Mouse (Mus musculus): ENCODE results near the gene Proz. TPM values are rescaled to one million over a fixed set of nuclear protein-coding genes. Genes with fewer than 3 reads are reported as not detected.
"Not testable (repeated sequence)": the region's sequence is repeated elsewhere in the genome, so short reads cannot be mapped to it uniquely, and the experiment has no call there.

Gene Proz
- polyA plus RNA-seq, 1 experiment from 2014 or later, result 13.0 TPM

GRCm38 (mm10) chr8:13039054-13039453, 21.7 kb upstream of the Proz start:
- no peak overlapping the region for H3K9ac ChIP-seq (ENCODE audit: low read depth, low read length)
- no peak overlapping the region for H3K4me3 ChIP-seq (ENCODE audit: low read length)
- H3K9me3 ChIP-seq (ENCODE audit: control insufficient read depth, low read length), result no peaks in the 10 kb centered on the region
- H3K4me2 ChIP-seq (ENCODE audit: low read depth, low read length), result no peak overlapping the region
- H3K36me3 ChIP-seq (ENCODE audit: control insufficient read depth, insufficient read depth, low read length), result no peaks in the 10 kb centered on the region
- H3K27ac ChIP-seq (ENCODE audit: low read length), result no peak overlapping the region
- no peak for ATAC-seq
- H3K4me1 ChIP-seq (ENCODE audit: control insufficient read depth, insufficient read depth, low read length), result 0 out of 2 replicates have a peak, but pooled peaks cover 3% of the 10 kb centered on the region
- H3K27me3 ChIP-seq (replicated peaks; ENCODE audit: control insufficient read depth, insufficient read depth, low read length), result no peaks in the 10 kb centered on the region
- 80% methylated on average over 6 of the region's 6 CpGs for WGBS

- no peak overlapping the region for H3K4me2 ChIP-seq (ENCODE audit: low read depth, low read length)
- H3K9me3 ChIP-seq (ENCODE audit: control insufficient read depth, low read length), result no peaks in the 10 kb centered on the region
- ATAC-seq, result no peak
- no peaks in the 10 kb centered on the region for H3K36me3 ChIP-seq (ENCODE audit: control insufficient read depth, insufficient read depth, low read length)
- H3K4me1 ChIP-seq (ENCODE audit: control insufficient read depth, insufficient read depth, low read length), result 0 out of 2 replicates have a peak, but pooled peaks cover 3% of the 10 kb centered on the region
- H3K27ac ChIP-seq (ENCODE audit: low read length), result no peak overlapping the region
- H3K9ac ChIP-seq (ENCODE audit: low read depth, low read length), result no peak overlapping the region
- 81% methylated on average over 4 of the region's 4 CpGs for whole genome bisulfite sequencing
- H3K4me3 ChIP-seq (ENCODE audit: low read length), result no peak overlapping the region
- no peaks in the 10 kb centered on the region for H3K27me3 ChIP-seq (replicated peaks; ENCODE audit: control insufficient read depth, insufficient read depth, low read length)
These were observed 19.3 kb upstream of the Proz start for GRCm38 (mm10) chr8:13041459-13041858.

DNA sequence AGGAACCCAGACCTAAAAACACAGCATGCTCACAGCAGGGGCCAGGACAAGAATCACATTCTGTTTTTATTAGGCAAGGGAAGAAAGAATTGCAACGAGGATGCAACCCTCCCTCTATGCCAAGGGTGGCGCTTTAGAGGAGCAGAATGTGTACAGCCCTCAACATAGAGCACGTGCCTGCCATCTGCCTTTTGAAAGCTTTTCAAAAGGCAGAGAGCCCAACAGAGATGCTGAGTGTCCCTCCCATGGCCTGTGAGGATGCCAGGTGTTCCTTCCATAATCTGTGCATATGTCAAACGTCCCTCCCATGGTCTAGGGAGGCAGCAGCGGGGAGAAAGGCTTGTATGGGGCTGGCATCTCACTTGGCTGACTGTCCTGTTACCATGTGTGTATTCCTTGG, 13.1 kb upstream of the Proz start:
- 60% methylated on average over 5 of the region's 5 CpGs for WGBS
- H3K4me2 ChIP-seq (ENCODE audit: low read depth, low read length), result no peak overlapping the region
- no peak for ATAC-seq

GRCm38 (mm10) chr8:13050550-13050949, 10.2 kb upstream of the Proz start:
- no peak overlapping the region for H3K27ac ChIP-seq (ENCODE audit: low read length)
- no peaks in the 10 kb centered on the region for H3K9me3 ChIP-seq (ENCODE audit: control insufficient read depth, low read length)
- no peaks in the 10 kb centered on the region for H3K36me3 ChIP-seq (ENCODE audit: control insufficient read depth, insufficient read depth, low read length)
- no peak for ATAC-seq
- H3K9ac ChIP-seq (ENCODE audit: low read depth, low read length), result no peak overlapping the region
- no peaks in the 10 kb centered on the region for H3K27me3 ChIP-seq (replicated peaks; ENCODE audit: control insufficient read depth, insufficient read depth, low read length)
- no peaks in the 10 kb centered on the region for H3K4me1 ChIP-seq (ENCODE audit: control insufficient read depth, insufficient read depth, low read length)
- no peak overlapping the region for H3K4me2 ChIP-seq (ENCODE audit: low read depth, low read length)
- 82% methylated on average over 10 of the region's 10 CpGs for WGBS
- no peak overlapping the region for H3K4me3 ChIP-seq (ENCODE audit: low read length)

More for the DNA sequence above, 13.1 kb upstream of the Proz start:
- Histone ChIP-seq H3K9ac (ENCODE audit: low read depth, low read length) (no peak overlapping the region), H3K27me3 (replicated peaks; ENCODE audit: control insufficient read depth, insufficient read depth, low read length) (no peaks in the 10 kb centered on the region), H3K27ac (ENCODE audit: low read length) (no peak overlapping the region), H3K9me3 (ENCODE audit: control insufficient read depth, low read length) (no peaks in the 10 kb centered on the region), H3K36me3 (ENCODE audit: control insufficient read depth, insufficient read depth, low read length) (no peaks in the 10 kb centered on the region), H3K4me1 (ENCODE audit: control insufficient read depth, insufficient read depth, low read length) (no peaks in the 10 kb centered on the region), H3K4me3 (ENCODE audit: low read length) (no peak overlapping the region)

DNA sequence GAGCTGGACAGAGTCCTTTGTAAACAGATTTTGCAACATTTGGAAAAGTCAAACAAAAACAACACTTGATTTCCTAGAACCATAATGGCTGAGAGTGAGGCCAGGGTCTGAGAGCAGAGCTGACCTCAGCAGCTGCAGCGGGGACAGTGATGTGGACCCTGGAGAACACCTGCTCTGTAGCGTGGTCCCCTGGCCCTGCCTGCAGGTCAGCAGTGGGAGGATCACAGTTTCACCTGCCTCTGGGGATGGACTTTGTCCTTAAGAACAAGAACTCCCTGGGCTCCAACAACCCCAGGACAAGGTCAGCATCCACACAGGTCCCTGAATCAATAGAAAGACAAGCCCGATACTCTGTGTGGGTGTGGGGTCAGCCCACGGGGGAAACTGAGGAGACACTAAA, 3.4 kb upstream of the Proz start:
- Histone ChIP-seq H3K9me3 (ENCODE audit: control insufficient read depth, low read length) (no peaks in the 10 kb centered on the region), H3K4me1 (ENCODE audit: control insufficient read depth, insufficient read depth, low read length) (peaks cover 6% of the 10 kb centered on the region; the same call in 1 of the 2 replicates), H3K4me3 (ENCODE audit: low read length) (no peak overlapping the region), H3K27ac (ENCODE audit: low read length) (no peak overlapping the region), H3K4me2 (ENCODE audit: low read depth, low read length) (no peak overlapping the region), H3K36me3 (ENCODE audit: control insufficient read depth, insufficient read depth, low read length) (no peaks in the 10 kb centered on the region), H3K9ac (ENCODE audit: low read depth, low read length) (no peak overlapping the region), H3K27me3 (replicated peaks; ENCODE audit: control insufficient read depth, insufficient read depth, low read length) (no peaks in the 10 kb centered on the region)
- ATAC-seq, result no peak
- 72% methylated on average over 4 of the region's 4 CpGs for WGBS

- WGBS, result 58% methylated on average over 16 of the region's 16 CpGs
- H3K4me3 ChIP-seq (ENCODE audit: low read length), result no peak overlapping the region
- no peaks in the 10 kb centered on the region for H3K9me3 ChIP-seq (ENCODE audit: control insufficient read depth, low read length)
- no peaks in the 10 kb centered on the region for H3K27me3 ChIP-seq (replicated peaks; ENCODE audit: control insufficient read depth, insufficient read depth, low read length)
- no peak for ATAC-seq
- peaks cover 3% of the 10 kb centered on the region; the same call in 1 of the 2 replicates for H3K4me1 ChIP-seq (ENCODE audit: control insufficient read depth, insufficient read depth, low read length)
- H3K27ac ChIP-seq (ENCODE audit: low read length), result no peak overlapping the region; the same call in 1 of the 2 replicates
- no peak overlapping the region for H3K9ac ChIP-seq (ENCODE audit: low read depth, low read length)
- H3K4me2 ChIP-seq (ENCODE audit: low read depth, low read length), result no peak overlapping the region
- H3K36me3 ChIP-seq (ENCODE audit: control insufficient read depth, insufficient read depth, low read length), result no peaks in the 10 kb centered on the region
These were observed 2.4 kb downstream of the Proz start for GRCm38 (mm10) chr8:13063112-13063511.

GRCm38 (mm10) chr8:13073255-13073654, 12.5 kb downstream of the Proz start:
- no peaks in the 10 kb centered on the region for H3K27me3 ChIP-seq (replicated peaks; ENCODE audit: control insufficient read depth, insufficient read depth, low read length)
- 76% methylated on average over 11 of the region's 11 CpGs for WGBS
- no peaks in the 10 kb centered on the region for H3K4me1 ChIP-seq (ENCODE audit: control insufficient read depth, insufficient read depth, low read length)
- no peak overlapping the region for H3K9ac ChIP-seq (ENCODE audit: low read depth, low read length)
- H3K36me3 ChIP-seq (ENCODE audit: control insufficient read depth, insufficient read depth, low read length), result 0 out of 2 replicates have a peak, but pooled peaks cover 4% of the 10 kb centered on the region
- no peak for ATAC-seq
- no peaks in the 10 kb centered on the region for H3K9me3 ChIP-seq (ENCODE audit: control insufficient read depth, low read length)
- H3K4me2 ChIP-seq (ENCODE audit: low read depth, low read length), result no peak overlapping the region
- H3K27ac ChIP-seq (ENCODE audit: low read length), result no peak overlapping the region
- no peak overlapping the region for H3K4me3 ChIP-seq (ENCODE audit: low read length)

GRCm38 (mm10) chr8:13075044-13075443, 14.3 kb downstream of the Proz start:
- no peak overlapping the region for H3K4me2 ChIP-seq (ENCODE audit: low read depth, low read length)
- 93% methylated on average over 8 of the region's 8 CpGs for WGBS
- no peak overlapping the region for H3K9ac ChIP-seq (ENCODE audit: low read depth, low read length)
- no peak for ATAC-seq
- no peak overlapping the region for H3K27ac ChIP-seq (ENCODE audit: low read length)
- H3K9me3 ChIP-seq (ENCODE audit: control insufficient read depth, low read length), result no peaks in the 10 kb centered on the region
- no peak overlapping the region for H3K4me3 ChIP-seq (ENCODE audit: low read length)
- 0 out of 2 replicates have a peak, but pooled peaks cover 7% of the 10 kb centered on the region for H3K36me3 ChIP-seq (ENCODE audit: control insufficient read depth, insufficient read depth, low read length)
- H3K4me1 ChIP-seq (ENCODE audit: control insufficient read depth, insufficient read depth, low read length), result no peaks in the 10 kb centered on the region
- no peaks in the 10 kb centered on the region for H3K27me3 ChIP-seq (replicated peaks; ENCODE audit: control insufficient read depth, insufficient read depth, low read length)

DNA sequence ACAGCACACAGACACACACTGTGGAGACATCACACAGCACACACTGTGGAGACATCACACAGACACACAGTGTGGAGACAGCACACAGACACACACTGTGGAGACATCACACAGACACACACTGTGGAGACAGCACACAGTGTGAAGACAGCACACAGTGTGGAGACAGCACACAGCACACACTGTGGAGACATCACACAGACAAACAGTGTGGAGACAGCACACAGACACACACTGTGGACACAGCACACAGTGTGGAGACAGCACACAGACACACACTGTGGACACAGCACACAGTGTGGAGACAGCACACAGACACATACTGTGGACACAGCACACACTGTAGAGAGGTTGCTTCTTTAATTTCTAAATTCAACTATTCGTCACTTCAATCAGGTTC, 14.9 kb downstream of the Proz start:
- H3K36me3 ChIP-seq (ENCODE audit: control insufficient read depth, insufficient read depth, low read length), result not testable (repeated sequence)

GRCm38 (mm10) chr8:13077542-13077941, 16.8 kb downstream of the Proz start:
- Histone ChIP-seq H3K9me3 (ENCODE audit: control insufficient read depth, low read length) (no peaks in the 10 kb centered on the region), H3K4me2 (ENCODE audit: low read depth, low read length) (no peak overlapping the region), H3K4me3 (ENCODE audit: low read length) (no peak overlapping the region), H3K36me3 (ENCODE audit: control insufficient read depth, insufficient read depth, low read length) (0 out of 2 replicates have a peak, but pooled peaks cover 21% of the 10 kb centered on the region), H3K4me1 (ENCODE audit: control insufficient read depth, insufficient read depth, low read length) (no peaks in the 10 kb centered on the region), H3K27me3 (replicated peaks; ENCODE audit: control insufficient read depth, insufficient read depth, low read length) (no peaks in the 10 kb centered on the region), H3K9ac (ENCODE audit: low read depth, low read length) (no peak overlapping the region), H3K27ac (ENCODE audit: low read length) (no peak overlapping the region)
- WGBS, result 85% methylated on average over 7 of the region's 7 CpGs
- no peak for ATAC-seq

More for the DNA sequence above, 14.9 kb downstream of the Proz start:
- H3K4me2 ChIP-seq (ENCODE audit: low read depth, low read length); H3K27ac ChIP-seq (ENCODE audit: low read length); H3K4me1 ChIP-seq (ENCODE audit: control insufficient read depth, insufficient read depth, low read length); H3K4me3 ChIP-seq (ENCODE audit: low read length); H3K27me3 ChIP-seq (replicated peaks; ENCODE audit: control insufficient read depth, insufficient read depth, low read length); ATAC-seq; H3K9me3 ChIP-seq (ENCODE audit: control insufficient read depth, low read length); H3K9ac ChIP-seq (ENCODE audit: low read depth, low read length): not testable (repeated sequence)
- 95% methylated on average over 1 of the region's 1 CpGs for WGBS
